Mouse (Mus musculus) forebrain, embryonic 15.5 days (tissue): ENCODE results near the gene Myocd. TPM values are rescaled to one million over a fixed set of nuclear protein-coding genes. Genes with fewer than 3 reads are reported as not detected.

Experiments
- ATAC-seq: fragments of 200-750 bp; cut with Nextera tagmentation; replicated peaks from 2 replicates; pipeline ENCODE4 v1.8.0; 2017; ENCODE audit warnings: mild to moderate bottlenecking, moderate TSS enrichment, moderate library complexity
- H3K27ac ChIP-seq: fragments of 300-500 bp; sonication (generic); replicated peaks from 2 replicates; pipeline ENCODE4 v1.5.1; 2015; ENCODE audit warnings: mild to moderate bottlenecking, inconsistent platforms
- H3K27me3 ChIP-seq: fragments of 300-500 bp; sonication (generic); 2 replicates; pipeline ENCODE4 v1.6.1; 2015; ENCODE audit warnings: inconsistent platforms
- H3K36me3 ChIP-seq: fragments of 300-500 bp; sonication (generic); 2 replicates; pipeline ENCODE4 v1.6.1; 2015; ENCODE audit warnings: mild to moderate bottlenecking, inconsistent platforms
- H3K4me1 ChIP-seq: fragments of 300-500 bp; sonication (generic); 2 replicates; pipeline ENCODE4 v1.6.1; 2015; ENCODE audit warnings: inconsistent platforms
- H3K4me2 ChIP-seq: fragments of 300-500 bp; sonication (generic); replicated peaks from 2 replicates; pipeline ENCODE4 v1.6.1; 2015; ENCODE audit warnings: mild to moderate bottlenecking, inconsistent platforms
- H3K4me3 ChIP-seq: fragments of 300-500 bp; sonication (generic); 2 replicates; pipeline ENCODE4 v1.5.1; 2015; ENCODE audit warnings: mild to moderate bottlenecking, inconsistent platforms
- H3K9ac ChIP-seq: fragments of 300-500 bp; sonication (generic); replicated peaks from 2 replicates; pipeline ENCODE4 v1.6.1; 2015; ENCODE audit warnings: mild to moderate bottlenecking, inconsistent platforms
- H3K9me3 ChIP-seq: fragments of 300-500 bp; sonication (generic); 2 replicates; pipeline ENCODE4 v1.6.1; 2016; ENCODE audit warnings: inconsistent platforms
- WGBS: fragments of 180-500 bp; shearing (Covaris S2); methylation state at CpG from one replicate; pipeline ENCODE4 v1.1.7; 2015; ENCODE audit warnings: mixed read lengths; 5-methylcytosine and 5-hydroxymethylcytosine counted together
- polyA plus RNA-seq: library from polyadenylated mRNA; unstranded; fragments of >200 nt; fragmentation: Nextera tagmentation; extraction: Ambion mirVana; gene quantifications from 2 replicates; pipeline ENCODE4 v1.2.1, GENCODE M21; 2015

The Myocd gene
- polyA plus RNA-seq = 0.22 and 0.45 TPM in 2 replicates

GRCm38 (mm10) chr11:65269851-65270473 lies at the start of gene Myocd:
Gene Myocd (minus strand): TSS chr11:65269989.
- Histone ChIP-seq H3K9ac (peak within 1 kb of the TSS; percentile 45), H3K27ac (no peak within 1 kb of the TSS), H3K36me3 (no peaks in the 10 kb centered on the region), H3K4me3 (peak within 1 kb of the TSS; percentile 42), H3K27me3 (peaks cover 16% of the 10 kb centered on the region; the same call in 1 of the 2 replicates), H3K4me2 (peak within 1 kb of the TSS; percentile 91), H3K4me1 (peaks cover 15% of the 10 kb centered on the region), H3K9me3 (no peaks in the 10 kb centered on the region)
- WGBS = under 1% methylated on average over 37 of the region's 37 CpGs
- ATAC-seq = peak; percentile 74; the same call in 1 of the 2 replicates

DNA sequence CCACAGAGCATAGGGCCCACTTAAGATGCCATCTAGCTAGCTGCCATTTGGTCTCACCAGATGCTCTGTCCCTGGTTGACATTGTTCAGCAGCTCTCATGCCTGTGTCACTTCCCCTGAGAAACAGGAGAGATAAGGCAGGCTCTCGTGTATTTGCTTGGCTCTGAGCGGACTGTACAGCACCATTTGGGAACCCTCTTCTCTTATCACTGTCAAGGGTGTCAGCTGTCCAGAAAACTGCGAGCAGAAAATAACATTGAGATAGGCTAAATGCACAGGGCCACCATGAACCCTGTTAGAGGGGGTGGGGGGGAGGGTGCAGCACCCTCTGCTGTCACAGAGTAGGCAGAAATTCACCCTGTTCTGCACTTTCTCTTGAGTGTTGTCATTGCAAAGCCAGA lies 34.0 kb upstream of the Myocd start:
- WGBS = 89% methylated on average over 3 of the region's 3 CpGs
- Histone ChIP-seq H3K9me3 (no peaks in the 10 kb centered on the region), H3K4me2 (no peak overlapping the region), H3K27me3 (no peaks in the 10 kb centered on the region), H3K27ac (no peak overlapping the region), H3K4me3 (no peak overlapping the region), H3K36me3 (no peaks in the 10 kb centered on the region), H3K4me1 (no peaks in the 10 kb centered on the region), H3K9ac (no peak overlapping the region)
- no peak for ATAC-seq

GRCm38 (mm10) chr11:65294128-65294833 lies 24.5 kb upstream of the Myocd start:
- 88% methylated on average over 10 of the region's 10 CpGs for WGBS
- ATAC-seq = no peak
- Histone ChIP-seq H3K4me3 (no peak overlapping the region), H3K27me3 (no peaks in the 10 kb centered on the region), H3K36me3 (no peaks in the 10 kb centered on the region), H3K9ac (no peak overlapping the region), H3K27ac (no peak overlapping the region), H3K4me1 (no peaks in the 10 kb centered on the region), H3K4me2 (no peak overlapping the region), H3K9me3 (no peaks in the 10 kb centered on the region)

GRCm38 (mm10) chr11:65292994-65293393 lies 23.2 kb upstream of the Myocd start:
- Histone ChIP-seq H3K27ac (no peak overlapping the region), H3K4me3 (no peak overlapping the region), H3K4me2 (no peak overlapping the region), H3K36me3 (no peaks in the 10 kb centered on the region), H3K4me1 (no peaks in the 10 kb centered on the region), H3K27me3 (no peaks in the 10 kb centered on the region), H3K9ac (no peak overlapping the region), H3K9me3 (no peaks in the 10 kb centered on the region)
- ATAC-seq = no peak

- Histone ChIP-seq H3K4me2 (no peak overlapping the region), H3K4me1 (no peaks in the 10 kb centered on the region)
- 77% methylated on average over 8 of the region's 8 CpGs for WGBS
These were observed 17.9 kb upstream of the Myocd start for GRCm38 (mm10) chr11:65287706-65288105.

GRCm38 (mm10) chr11:65286211-65286610 lies 16.4 kb upstream of the Myocd start:
- no peaks in the 10 kb centered on the region for H3K4me1 ChIP-seq
- 91% methylated on average over 2 of the region's 2 CpGs for WGBS
- H3K27me3 ChIP-seq = no peaks in the 10 kb centered on the region
- no peak overlapping the region for H3K9ac ChIP-seq
- no peak overlapping the region for H3K27ac ChIP-seq
- H3K9me3 ChIP-seq = no peaks in the 10 kb centered on the region
- no peaks in the 10 kb centered on the region for H3K36me3 ChIP-seq
- no peak for ATAC-seq
- H3K4me2 ChIP-seq = no peak overlapping the region
- no peak overlapping the region for H3K4me3 ChIP-seq

More at GRCm38 (mm10) chr11:65287706-65288105, 17.9 kb upstream of the Myocd start:
- no peaks in the 10 kb centered on the region for H3K36me3 ChIP-seq
- no peaks in the 10 kb centered on the region for H3K9me3 ChIP-seq
- H3K9ac ChIP-seq = no peak overlapping the region
- no peak for ATAC-seq
- no peak overlapping the region for H3K4me3 ChIP-seq
- no peaks in the 10 kb centered on the region for H3K27me3 ChIP-seq
- H3K27ac ChIP-seq = no peak overlapping the region

DNA sequence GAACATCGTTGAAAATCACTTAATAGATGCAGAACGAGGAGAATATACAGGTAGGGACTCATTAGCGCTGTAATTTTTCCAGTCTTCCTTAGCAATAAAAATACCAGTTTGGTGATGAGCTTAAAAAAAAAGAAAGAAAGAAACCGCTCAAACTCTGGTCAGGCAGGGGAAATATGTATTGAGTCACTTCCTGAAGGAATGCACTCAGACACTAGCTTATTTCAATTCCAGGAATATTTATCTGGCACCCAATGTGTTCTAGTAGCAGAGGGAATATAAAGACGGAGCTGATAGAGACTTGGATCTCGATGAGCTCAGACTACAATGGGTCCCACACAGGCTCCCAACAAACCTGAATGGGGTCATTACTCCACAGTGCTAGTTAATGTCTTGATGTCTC lies 5.7 kb upstream of the Myocd start:
- H3K27ac ChIP-seq = no peak overlapping the region
- no peak overlapping the region for H3K4me2 ChIP-seq
- WGBS = 81% methylated on average over 6 of the region's 6 CpGs
- peaks cover 5% of the 10 kb centered on the region for H3K4me1 ChIP-seq
- H3K4me3 ChIP-seq = no peak overlapping the region
- no peaks in the 10 kb centered on the region for H3K9me3 ChIP-seq
- peaks cover 7% of the 10 kb centered on the region; the same call in 1 of the 2 replicates for H3K27me3 ChIP-seq
- no peak for ATAC-seq
- no peaks in the 10 kb centered on the region for H3K36me3 ChIP-seq
- no peak overlapping the region for H3K9ac ChIP-seq

GRCm38 (mm10) chr11:65271000-65271399 lies 1.2 kb upstream of the Myocd start:
- Histone ChIP-seq H3K9ac (no peak overlapping the region), H3K4me3 (no peak overlapping the region), H3K9me3 (no peaks in the 10 kb centered on the region), H3K4me2 (no peak overlapping the region), H3K27ac (no peak overlapping the region), H3K27me3 (peaks cover 16% of the 10 kb centered on the region; the same call in 1 of the 2 replicates), H3K36me3 (no peaks in the 10 kb centered on the region), H3K4me1 (peaks cover 15% of the 10 kb centered on the region)
- no peak for ATAC-seq
- 16% methylated on average over 4 of the region's 4 CpGs for WGBS

GRCm38 (mm10) chr11:65268310-65268709 lies 1.5 kb downstream of the Myocd start:
- no peak overlapping the region for H3K9ac ChIP-seq
- H3K4me1 ChIP-seq = peaks cover 15% of the 10 kb centered on the region
- H3K36me3 ChIP-seq = no peaks in the 10 kb centered on the region
- H3K27me3 ChIP-seq = peaks cover 16% of the 10 kb centered on the region; the same call in 1 of the 2 replicates
- WGBS = 58% methylated on average over 4 of the region's 4 CpGs
- no peak overlapping the region for H3K27ac ChIP-seq
- H3K4me3 ChIP-seq = no peak overlapping the region
- no peaks in the 10 kb centered on the region for H3K9me3 ChIP-seq
- no peak for ATAC-seq
- no peak overlapping the region for H3K4me2 ChIP-seq

- H3K4me3 ChIP-seq = no peak overlapping the region
- no peaks in the 10 kb centered on the region for H3K9me3 ChIP-seq
- no peaks in the 10 kb centered on the region for H3K36me3 ChIP-seq
- no peaks in the 10 kb centered on the region for H3K27me3 ChIP-seq
- H3K9ac ChIP-seq = no peak overlapping the region
- no peak for ATAC-seq
- no peaks in the 10 kb centered on the region for H3K4me1 ChIP-seq
- H3K27ac ChIP-seq = no peak overlapping the region
- 75% methylated on average over 6 of the region's 6 CpGs for WGBS
- H3K4me2 ChIP-seq = no peak overlapping the region
These were observed 6.3 kb downstream of the Myocd start for GRCm38 (mm10) chr11:65263466-65263865.

- Histone ChIP-seq H3K36me3 (no peaks in the 10 kb centered on the region), H3K4me3 (no peak overlapping the region), H3K9ac (no peak overlapping the region), H3K4me1 (no peaks in the 10 kb centered on the region), H3K27ac (no peak overlapping the region), H3K9me3 (no peaks in the 10 kb centered on the region), H3K27me3 (no peaks in the 10 kb centered on the region), H3K4me2 (no peak overlapping the region)
- WGBS = 91% methylated on average over 4 of the region's 4 CpGs
- ATAC-seq = no peak
These were observed 10.8 kb downstream of the Myocd start for GRCm38 (mm10) chr11:65258997-65259396.

GRCm38 (mm10) chr11:65256143-65256542 lies 13.6 kb downstream of the Myocd start:
- H3K27ac ChIP-seq = no peak overlapping the region
- H3K4me1 ChIP-seq = no peaks in the 10 kb centered on the region
- no peaks in the 10 kb centered on the region for H3K36me3 ChIP-seq
- H3K9ac ChIP-seq = no peak overlapping the region
- H3K4me3 ChIP-seq = no peak overlapping the region
- 64% methylated on average over 11 of the region's 11 CpGs for WGBS
- H3K9me3 ChIP-seq = no peaks in the 10 kb centered on the region
- H3K27me3 ChIP-seq = no peaks in the 10 kb centered on the region
- ATAC-seq = no peak
- H3K4me2 ChIP-seq = no peak overlapping the region
